Mouse (Mus musculus): ENCODE measurements around the gene Mrps34. TPM values are rescaled to one million over a fixed set of nuclear protein-coding genes. Genes with fewer than 3 reads are reported as not detected.
"Not testable (repeated sequence)": the region's sequence is repeated elsewhere in the genome, so short reads cannot be mapped to it uniquely, and the experiment has no call there.

Mrps34 gene
- total RNA-seq, 4 experiments from 2014 or later: 65.0 to 73.3 (median 69.1) TPM

- DNase-seq (ENCODE audit: low spot score in 2 of 2): peak in 1 of 2 experiments; percentile 11
Measured at GRCm38 (mm10) chr17:24899153-24899552, 4.2 kb downstream of the Mrps34 start.

- peak in 1 of 2 experiments; percentile 12 for DNase-seq (ENCODE audit: low spot score in 2 of 2)
Measured at GRCm38 (mm10) chr17:24900014-24900413, 5.1 kb downstream of the Mrps34 start.

GRCm38 (mm10) chr17:24902124-24902523 lies 7.2 kb downstream of the Mrps34 start:
- DNase-seq (ENCODE audit: low spot score in 2 of 2): peak in 1 of 2 experiments; percentile 4

GRCm38 (mm10) chr17:24902671-24903474 lies 8.0 kb downstream of the Mrps34 start:
- peak in 1 of 2 experiments; percentile 13 for DNase-seq (ENCODE audit: low spot score in 2 of 2)

DNA sequence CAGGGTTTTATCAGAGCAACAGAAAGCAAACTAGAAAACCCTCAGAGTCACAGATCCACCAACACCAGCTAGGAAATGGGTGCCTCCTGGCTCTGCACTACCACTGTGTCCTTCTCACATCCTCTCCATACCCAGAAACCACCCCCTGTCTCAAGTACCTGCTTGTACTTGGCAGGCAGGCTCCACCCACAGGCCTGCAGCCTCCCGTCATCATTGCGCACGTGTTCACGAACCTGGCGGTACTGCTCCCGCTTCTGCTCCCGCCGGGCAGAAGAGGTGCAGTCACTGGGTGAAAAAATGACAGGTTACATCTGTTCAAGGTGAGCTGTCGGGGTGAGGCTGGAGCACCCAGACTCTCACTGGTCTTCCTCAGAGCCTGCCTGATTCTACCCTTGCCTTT lies 8.9 kb downstream of the Mrps34 start:
- DNase-seq (ENCODE audit: low spot score in 2 of 2): no peak

DNA sequence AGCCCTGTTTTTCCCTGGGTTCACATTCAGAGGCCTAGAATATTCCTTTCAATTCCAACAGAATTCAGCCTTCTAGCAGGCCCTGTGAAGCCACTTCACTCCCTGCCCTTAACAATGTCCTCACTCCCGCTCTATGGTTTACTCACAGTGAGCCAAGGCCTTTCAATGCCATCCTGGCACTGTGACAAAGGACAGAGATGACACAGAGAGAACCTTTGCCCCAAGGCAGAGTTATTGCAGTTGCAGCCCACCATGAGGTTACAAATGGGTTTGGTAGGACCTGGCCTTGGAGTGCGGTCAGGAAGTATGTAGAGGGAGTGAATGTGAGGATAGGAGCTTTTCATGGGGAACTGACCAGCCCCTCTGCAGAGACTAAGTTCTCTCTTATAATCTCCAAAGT lies 12.7 kb downstream of the Mrps34 start:
- DNase-seq (ENCODE audit: low spot score in 2 of 2): no peak

GRCm38 (mm10) chr17:24913984-24914383 lies 19.1 kb downstream of the Mrps34 start:
- no peak for DNase-seq (ENCODE audit: low spot score in 2 of 2)

DNA sequence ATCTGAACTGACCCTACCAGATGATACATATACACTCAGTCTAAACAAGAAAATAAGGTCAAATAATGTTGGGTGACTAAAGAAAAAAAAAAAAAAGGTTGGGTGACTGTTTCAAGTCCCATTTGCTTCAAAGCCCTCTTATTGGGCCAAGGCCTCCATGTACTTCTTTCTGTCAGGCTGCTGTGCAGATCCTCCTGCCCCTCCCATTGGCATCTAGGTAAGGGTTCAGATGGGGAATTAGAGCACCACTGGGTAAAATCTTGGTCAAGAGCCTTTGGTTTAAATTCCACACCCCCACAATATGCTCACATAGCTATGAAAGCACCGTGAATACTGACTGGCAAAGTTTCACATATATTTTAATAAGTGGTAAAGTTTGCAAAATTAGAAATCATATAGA lies 28.3 kb downstream of the Mrps34 start:
- no peak for DNase-seq (ENCODE audit: low spot score in 2 of 2)

DNA sequence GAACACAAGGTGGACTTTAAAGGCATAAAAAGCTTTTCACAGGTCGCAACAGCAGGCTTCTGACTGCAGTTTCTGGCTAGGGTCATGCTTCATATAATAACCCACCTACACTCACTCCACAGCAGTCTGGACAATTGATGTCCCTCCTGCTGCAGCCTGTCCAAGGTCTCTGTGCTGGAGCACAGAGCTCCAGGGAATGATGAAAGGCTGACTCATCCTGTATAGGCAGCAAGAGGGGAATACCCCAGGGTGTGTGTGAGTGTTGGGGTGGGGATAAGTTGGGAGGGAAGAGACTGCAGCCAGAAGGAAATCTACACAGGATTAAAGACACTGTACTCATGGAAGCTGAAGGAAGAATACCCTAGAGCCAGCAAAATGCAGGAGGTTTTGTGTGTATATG lies 34.6 kb downstream of the Mrps34 start:
- DNase-seq (ENCODE audit: low spot score in 2 of 2): no peak

- no peak for DNase-seq (ENCODE audit: low spot score in 2 of 2)
Measured at GRCm38 (mm10) chr17:24932431-24932830, 37.5 kb downstream of the Mrps34 start.

DNA sequence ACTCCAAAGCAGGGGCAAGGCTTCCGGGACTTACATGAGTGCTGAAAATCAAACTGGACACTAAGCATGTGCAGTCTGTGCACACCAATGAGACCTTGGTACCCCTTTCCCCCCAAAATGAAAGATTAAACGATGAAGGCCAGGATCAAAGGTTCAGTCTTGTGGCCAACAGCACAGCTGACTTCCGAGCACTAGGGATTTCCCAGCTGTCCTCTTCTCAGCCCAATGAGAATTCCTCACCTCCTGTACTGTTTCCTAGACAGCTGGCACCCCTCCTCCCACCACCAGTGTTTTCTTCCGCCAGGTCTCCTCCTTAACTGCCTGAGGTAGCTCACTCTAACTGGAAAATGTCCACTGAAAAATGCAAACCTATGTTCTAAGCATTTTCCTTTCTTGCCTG lies 38.2 kb downstream of the Mrps34 start:
- no peak for DNase-seq (ENCODE audit: low spot score in 2 of 2)

- DNase-seq (ENCODE audit: low spot score in 2 of 2): no peak
Measured at GRCm38 (mm10) chr17:24934926-24935325, 40.0 kb downstream of the Mrps34 start.

DNA sequence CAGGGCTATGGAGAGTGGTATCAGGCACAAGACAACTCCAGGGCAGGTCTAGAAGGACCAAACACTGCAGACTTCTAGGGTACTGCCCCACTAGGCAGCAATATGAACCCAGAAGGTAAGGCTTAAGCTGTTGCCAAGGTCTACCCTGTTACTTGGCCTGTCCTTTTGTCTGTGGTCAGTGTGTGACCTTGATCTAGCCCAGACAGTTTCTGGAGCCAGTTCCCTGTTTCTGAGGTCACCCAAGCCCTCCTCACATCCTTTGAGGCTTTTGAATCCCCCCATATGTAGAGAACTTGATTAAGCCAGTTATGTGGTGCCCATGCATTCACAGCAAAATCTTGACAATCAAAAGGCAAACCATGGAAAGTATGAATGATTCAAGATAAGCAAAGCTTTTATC lies 40.8 kb downstream of the Mrps34 start:
- no peak for DNase-seq (ENCODE audit: low spot score in 2 of 2)

DNA sequence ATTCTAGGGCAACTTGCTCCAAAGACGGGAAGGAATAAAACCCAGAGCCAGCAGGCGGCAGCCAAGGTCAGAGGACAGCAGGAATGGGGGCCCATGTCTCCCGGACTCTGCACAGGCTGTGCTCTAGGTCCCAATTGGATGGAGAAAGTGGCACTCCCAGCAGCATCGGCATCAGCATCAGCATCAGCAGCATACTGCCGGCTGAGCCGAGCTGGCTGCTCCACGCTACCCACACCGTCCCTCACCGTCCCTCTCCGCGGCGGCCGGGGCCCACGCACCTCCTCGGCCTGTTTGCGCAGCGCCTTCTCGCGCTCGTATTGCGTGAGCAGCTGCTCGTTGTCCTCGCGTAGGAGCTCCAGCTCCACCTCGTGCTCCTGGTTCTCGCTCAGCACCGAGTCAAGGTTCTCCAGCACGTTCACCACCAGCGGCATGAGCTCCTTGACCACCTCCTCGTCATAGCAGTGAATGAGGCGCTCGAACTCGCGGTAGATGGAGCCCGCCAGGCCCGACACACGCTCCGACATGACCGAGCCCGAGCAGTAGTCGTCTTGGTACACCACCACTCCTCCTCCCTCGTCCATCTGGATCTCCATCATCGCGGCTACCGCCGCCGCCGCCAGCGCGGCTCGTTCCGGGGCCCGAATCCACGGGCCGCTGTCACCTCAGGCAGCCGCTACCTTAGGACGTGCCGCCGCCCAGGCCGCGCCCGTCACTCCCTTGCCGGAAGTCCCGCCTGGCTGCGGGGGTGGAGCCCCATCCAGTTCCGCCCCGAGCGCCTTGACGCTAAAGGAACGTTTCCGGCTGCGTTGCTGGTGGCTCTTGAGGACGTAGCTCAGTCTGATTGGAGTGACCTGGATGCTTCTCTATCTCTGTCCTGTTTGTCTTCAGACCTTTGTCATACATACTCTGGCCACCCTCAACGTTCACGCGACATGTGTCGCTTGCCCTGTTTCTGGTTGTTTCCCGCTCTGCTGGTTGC lies 41.6 kb downstream of the Mrps34 start, which contains the start of gene Mapk8ip3:
TSS of gene Mapk8ip3 (minus strand) at position 719 of the 979 bp plus-strand sequence.
- DNase-seq (ENCODE audit: low spot score in 2 of 2): peak; percentile 90 to 95

GRCm38 (mm10) chr17:24937266-24937665 lies 42.4 kb downstream of the Mrps34 start:
- no peak for DNase-seq (ENCODE audit: low spot score in 2 of 2)

- DNase-seq (ENCODE audit: low spot score in 2 of 2): peak; percentile 21 to 23
Measured at GRCm38 (mm10) chr17:24942453-24942852, 47.5 kb downstream of the Mrps34 start.

GRCm38 (mm10) chr17:24943036-24943435 lies 48.1 kb downstream of the Mrps34 start:
- DNase-seq (ENCODE audit: low spot score in 2 of 2): peak; percentile 23 to 75

DNA sequence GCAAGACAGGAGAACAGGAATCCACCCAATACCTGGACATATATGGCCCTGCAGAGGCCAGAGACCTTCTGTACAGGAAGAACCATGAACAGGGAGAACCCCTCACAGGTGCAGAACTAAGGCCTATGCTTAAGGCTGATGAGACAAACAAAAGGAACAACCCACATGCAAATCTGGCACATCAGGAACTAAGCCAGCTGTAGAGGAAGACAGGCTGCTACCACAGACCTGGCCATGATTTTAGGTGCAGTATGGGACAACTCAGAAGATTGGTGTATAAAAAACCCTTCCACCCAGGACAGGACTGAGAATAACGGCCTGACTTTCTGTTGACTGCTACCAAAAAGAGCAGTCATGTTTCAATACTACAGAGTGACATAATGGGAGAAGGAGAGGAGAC lies 48.7 kb downstream of the Mrps34 start:
- DNase-seq (ENCODE audit: low spot score in 2 of 2): not testable (repeated sequence)

Measured in left cerebral cortex, adult 8-10 months (tissue).